Mouse (Mus musculus) liver, adult 2 months (tissue): ENCODE data around the gene Cdkl4. TPM values are rescaled to one million over a fixed set of nuclear protein-coding genes. Genes with fewer than 3 reads are reported as not detected.
A peak's percentile ranks its signal among the peaks of the same experiment; 100 is the strongest.

ENCODE experiments used
- DNase-seq: peaks from one replicate; pipeline ENCODE4 v3.0.0-alpha.2; 2011; ENCODE audit warnings: low read depth, low spot score; ENCODE audit errors: extremely low read depth
- H3K27ac ChIP-seq: fragments of 200-500 bp; replicated peaks from 2 replicates; pipeline ENCODE4 v1.5.1; 2012; ENCODE audit warnings: low read depth, mild to moderate bottlenecking, control low read depth, inconsistent platforms, low read length; ENCODE audit not compliant: insufficient read depth
- H3K27me3 ChIP-seq: fragments of 200-500 bp; 2 replicates; pipeline ENCODE4 v1.6.1; 2012; ENCODE audit warnings: mild to moderate bottlenecking, moderate library complexity, low read length, inconsistent platforms; ENCODE audit not compliant: control insufficient read depth, insufficient read depth
- H3K36me3 ChIP-seq: fragments of 200-500 bp; 2 replicates; pipeline ENCODE4 v1.6.1; 2012; ENCODE audit warnings: low read length, inconsistent platforms; ENCODE audit not compliant: control insufficient read depth, insufficient read depth
- H3K4me1 ChIP-seq: fragments of 200-500 bp; 2 replicates; pipeline ENCODE4 v1.6.1; 2011; ENCODE audit warnings: low read length; ENCODE audit not compliant: control insufficient read depth, insufficient read depth
- H3K4me3 ChIP-seq: fragments of 200-500 bp; 2 replicates; pipeline ENCODE4 v1.5.1; 2011; ENCODE audit warnings: low read depth, mild to moderate bottlenecking, control low read depth, low read length, moderate library complexity; ENCODE audit not compliant: insufficient read depth
- H3K79me2 ChIP-seq: fragments of 200-500 bp; 2 replicates; pipeline ENCODE4 v1.6.1; 2012; ENCODE audit warnings: inconsistent platforms, mild to moderate bottlenecking, low read length, moderate library complexity; ENCODE audit not compliant: control insufficient read depth, insufficient read depth
- H3K9ac ChIP-seq: fragments of 200-500 bp; 2 replicates; pipeline ENCODE4 v1.6.1; 2012; ENCODE audit warnings: low read depth, mild to moderate bottlenecking, control low read depth, inconsistent platforms, low read length
- CTCF ChIP-seq: fragments of 200-500 bp; IDR thresholded peaks from 2 replicates; pipeline ENCODE4 v1.5.1; 2011; ENCODE audit warnings: low read depth, low read length, control low read depth
- POLR2A ChIP-seq: fragments of 200-500 bp; IDR thresholded peaks from 2 replicates; pipeline ENCODE4 v1.6.1; 2011; ENCODE audit warnings: low read length, control low read depth; ENCODE audit not compliant: insufficient read depth; ENCODE audit errors: extremely low read depth
- WGBS: fragments of 180-500 bp; shearing (Covaris S2); methylation state at CpG from one replicate; pipeline ENCODE4 v1.1.7; 2018; 5-methylcytosine and 5-hydroxymethylcytosine counted together
- polyA plus RNA-seq: library from polyadenylated mRNA; depleted of rRNA; stranded (reverse); fragments of >200 nt; gene quantifications from 2 replicates; pipeline ENCODE4 v1.2.3, GENCODE M21; 2012
- total RNA-seq: library from RNA; depleted of rRNA; stranded (reverse); fragments of >200 nt; gene quantifications from 2 replicates; pipeline ENCODE4 v1.2.3, GENCODE M21; 2014

Cdkl4 gene
- total and polyA plus RNA-seq, 2 experiments = 0.09 to 0.13 TPM

DNA sequence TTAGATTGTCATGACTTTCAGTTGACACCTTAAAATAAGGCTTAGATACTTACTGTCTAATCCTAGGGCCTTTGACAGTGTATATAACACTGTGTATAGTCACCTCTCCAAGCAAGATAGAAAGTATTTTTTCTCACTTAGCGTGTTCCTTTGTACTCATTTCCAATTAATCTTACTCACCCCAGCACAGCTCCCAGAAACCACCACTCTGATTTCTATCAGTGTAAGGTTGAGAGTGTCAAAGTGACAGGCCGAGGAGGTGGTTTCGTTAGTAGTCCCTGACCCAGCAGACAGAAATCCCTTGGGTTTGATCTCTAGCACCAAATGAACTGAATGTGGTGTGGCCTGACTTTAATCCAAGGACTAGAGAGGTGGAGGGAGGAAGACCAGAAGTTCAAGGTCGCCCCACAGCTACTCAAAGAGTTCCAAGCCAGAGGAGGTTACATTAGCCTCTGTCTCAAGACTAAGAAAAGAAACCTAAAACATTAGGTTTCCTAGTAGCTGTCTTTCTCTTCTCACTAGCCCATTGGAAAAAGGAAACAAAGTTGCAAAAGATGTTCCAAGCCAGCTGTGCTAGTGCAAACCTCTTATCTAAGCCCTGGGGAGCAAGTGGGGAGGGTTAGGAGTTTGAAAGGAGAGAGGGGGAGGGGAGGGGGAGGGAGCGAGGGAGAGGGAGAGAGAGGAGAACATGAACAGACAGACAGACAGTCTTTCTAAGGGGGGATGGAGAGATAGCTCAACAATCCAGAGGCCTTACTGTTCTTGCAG, 76.4 kb downstream of the Cdkl4 start:
- DNase-seq = peak; percentile 23
- no peak for TF ChIP-seq CTCF
- no peak for TF ChIP-seq POLR2A
- Histone ChIP-seq H3K4me3 (no peak overlapping the region), H3K27ac (no peak overlapping the region), H3K4me1 (no peaks in the 10 kb centered on the region), H3K9ac (no peak overlapping the region), H3K79me2 (no peaks in the 10 kb centered on the region), H3K27me3 (no peaks in the 10 kb centered on the region), H3K36me3 (peaks cover 7% of the 10 kb centered on the region; the same call in 1 of the 2 replicates)
- 89% methylated on average over 5 of the region's 5 CpGs for WGBS

DNA sequence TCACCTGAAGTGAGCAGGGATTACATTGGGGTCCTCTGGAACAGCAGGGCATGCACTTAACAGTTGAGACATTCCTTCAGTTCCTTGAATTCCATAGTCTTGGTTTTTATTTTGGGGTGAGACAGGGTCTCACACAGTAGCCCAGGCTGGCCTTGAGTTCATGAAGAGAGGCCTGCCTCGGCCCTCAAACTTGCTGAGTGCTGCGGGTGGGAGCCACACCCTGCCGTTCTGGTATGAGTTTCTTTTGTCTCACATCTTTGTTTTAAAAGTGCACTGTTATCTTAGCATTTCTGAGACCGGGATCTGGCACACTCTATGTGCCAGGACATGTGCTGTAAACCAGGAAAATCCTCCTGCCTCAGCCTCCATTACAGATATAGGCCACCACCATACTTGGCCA, 77.6 kb downstream of the Cdkl4 start:
- no peak overlapping the region for H3K4me3 ChIP-seq
- no peak for TF ChIP-seq POLR2A
- no peak for TF ChIP-seq CTCF
- no peak overlapping the region for H3K27ac ChIP-seq
- H3K27me3 ChIP-seq = no peaks in the 10 kb centered on the region
- WGBS = 85% methylated on average over 4 of the region's 4 CpGs
- DNase-seq = no peak
- no peaks in the 10 kb centered on the region for H3K79me2 ChIP-seq
- H3K9ac ChIP-seq = no peak overlapping the region
- H3K36me3 ChIP-seq = 0 out of 2 replicates have a peak, but pooled peaks cover 2% of the 10 kb centered on the region
- H3K4me1 ChIP-seq = no peaks in the 10 kb centered on the region

DNA sequence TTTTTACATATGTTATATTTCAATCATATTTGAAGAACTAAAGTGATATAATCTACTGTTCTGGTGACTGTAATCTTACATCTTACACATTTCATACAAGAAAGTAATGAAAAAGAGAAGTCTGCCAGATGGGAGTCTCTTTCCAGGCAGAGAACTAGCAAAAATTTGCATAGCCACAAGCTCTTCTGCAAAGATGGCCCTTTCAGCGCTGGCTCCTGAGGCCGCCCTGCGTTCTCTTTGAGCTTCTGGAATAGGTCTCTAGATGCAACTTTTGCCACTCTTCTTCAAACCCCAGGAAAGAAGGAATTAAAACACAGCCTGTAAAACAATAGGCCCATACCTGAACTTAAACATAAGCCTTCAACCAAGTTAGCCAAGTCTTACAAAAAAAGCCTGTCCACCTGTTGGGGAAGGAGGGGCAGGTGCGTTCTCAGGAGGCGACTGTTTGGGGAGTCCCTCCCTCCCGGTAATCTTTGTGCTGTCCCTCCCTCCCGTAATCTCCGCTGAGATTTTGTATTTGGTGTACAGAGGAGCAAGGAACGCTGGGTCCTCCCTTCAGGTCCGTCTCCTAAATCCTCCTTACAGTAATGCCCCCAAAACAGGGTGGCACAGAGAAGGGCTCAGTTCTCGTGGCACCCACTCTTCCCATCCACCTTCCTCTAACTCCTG, 78.9 kb downstream of the Cdkl4 start:
- Histone ChIP-seq H3K27ac (no peak overlapping the region), H3K79me2 (no peaks in the 10 kb centered on the region), H3K4me3 (no peak overlapping the region), H3K27me3 (no peaks in the 10 kb centered on the region), H3K9ac (no peak overlapping the region), H3K36me3 (no peaks in the 10 kb centered on the region), H3K4me1 (no peaks in the 10 kb centered on the region)
- no peak for DNase-seq
- TF ChIP-seq CTCF (no peak), POLR2A (no peak)
- 86% methylated on average over 11 of the region's 11 CpGs for WGBS

DNA sequence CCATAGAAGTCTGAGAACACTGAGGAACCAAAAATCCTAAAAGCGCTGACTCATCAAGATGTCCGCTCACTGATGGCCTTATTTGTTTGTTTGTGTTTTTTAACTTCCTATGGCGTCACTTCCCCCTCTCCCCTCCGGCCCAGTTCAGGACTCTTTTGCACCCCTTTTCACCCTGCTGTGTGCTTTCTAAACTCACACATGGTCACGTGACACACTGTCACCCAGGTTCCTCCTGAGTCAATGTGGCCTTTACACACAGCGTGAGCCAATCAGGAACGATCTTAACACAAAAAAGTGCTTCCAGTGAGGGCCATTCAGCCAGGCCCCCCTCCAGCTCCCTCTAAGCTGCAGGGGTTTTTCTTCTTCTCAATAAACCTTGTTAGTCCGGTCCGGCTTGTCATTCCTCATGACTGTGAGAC, 80.4 kb downstream of the Cdkl4 start:
- no peaks in the 10 kb centered on the region for H3K79me2 ChIP-seq
- no peak overlapping the region for H3K4me3 ChIP-seq
- no peak for DNase-seq
- no peaks in the 10 kb centered on the region for H3K27me3 ChIP-seq
- H3K27ac ChIP-seq = no peak overlapping the region
- no peak for TF ChIP-seq CTCF
- TF ChIP-seq POLR2A = no peak
- WGBS = 91% methylated on average over 9 of the region's 9 CpGs
- no peaks in the 10 kb centered on the region for H3K36me3 ChIP-seq
- peaks cover 2% of the 10 kb centered on the region; the same call in 1 of the 2 replicates for H3K4me1 ChIP-seq
- H3K9ac ChIP-seq = no peak overlapping the region

DNA sequence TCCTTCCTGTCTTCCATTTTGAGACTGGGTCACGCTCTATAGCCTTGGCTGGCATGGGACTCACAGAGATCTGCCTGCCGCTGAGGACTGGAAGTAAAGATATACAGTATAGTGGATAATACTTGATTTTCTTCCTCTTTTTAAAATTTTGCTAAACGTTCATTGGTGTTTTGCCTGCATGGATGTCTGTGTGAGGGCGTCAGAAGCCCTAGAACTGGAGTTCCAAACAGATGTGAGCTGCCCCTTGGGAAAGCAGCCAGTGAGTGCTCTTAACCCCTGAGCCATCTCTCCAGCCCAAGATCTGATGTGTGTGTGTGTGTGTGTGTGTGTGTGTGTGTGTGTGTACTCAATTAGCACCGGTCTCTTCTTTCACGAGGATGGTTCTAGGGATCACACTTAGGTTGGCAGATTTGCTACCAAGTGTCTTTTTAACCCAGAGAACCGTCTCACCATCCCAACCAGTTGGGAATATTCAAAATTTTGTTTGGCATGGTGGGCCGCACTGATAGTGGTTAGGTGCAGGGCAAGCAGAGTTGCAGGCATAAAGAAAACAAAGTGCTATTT, 80.9 kb downstream of the Cdkl4 start:
- H3K4me3 ChIP-seq = no peak overlapping the region
- no peaks in the 10 kb centered on the region for H3K79me2 ChIP-seq
- H3K27me3 ChIP-seq = no peaks in the 10 kb centered on the region
- no peak overlapping the region for H3K27ac ChIP-seq
- no peak for DNase-seq
- H3K9ac ChIP-seq = no peak overlapping the region
- no peak for TF ChIP-seq POLR2A
- TF ChIP-seq CTCF = no peak
- H3K4me1 ChIP-seq = peaks cover 3% of the 10 kb centered on the region; the same call in 1 of the 2 replicates
- 90% methylated on average over 8 of the region's 8 CpGs for WGBS
- no peaks in the 10 kb centered on the region for H3K36me3 ChIP-seq

DNA sequence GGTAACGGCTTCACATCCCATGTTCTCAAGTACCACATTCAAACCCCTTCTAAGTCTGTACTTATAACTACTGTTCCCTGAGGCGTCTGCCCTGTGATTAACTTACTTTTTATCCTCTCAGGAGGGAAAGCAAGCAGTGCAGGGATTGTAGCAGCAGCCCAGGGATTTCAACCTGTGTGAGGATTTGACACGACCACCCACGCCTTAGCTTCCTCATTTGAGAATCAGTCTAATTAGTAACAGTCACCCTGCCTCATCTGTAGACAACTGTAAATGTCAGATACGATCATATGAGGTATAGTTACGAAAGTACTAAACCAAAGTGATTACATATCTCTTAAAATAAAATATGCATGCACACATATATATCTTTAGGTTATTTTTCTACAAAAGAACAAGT, 81.4 kb downstream of the Cdkl4 start:
- no peak for TF ChIP-seq CTCF
- TF ChIP-seq POLR2A = no peak
- Histone ChIP-seq H3K27me3 (no peaks in the 10 kb centered on the region), H3K9ac (no peak overlapping the region), H3K79me2 (no peaks in the 10 kb centered on the region), H3K4me3 (no peak overlapping the region), H3K4me1 (peaks cover 7% of the 10 kb centered on the region; the same call in 1 of the 2 replicates), H3K36me3 (no peaks in the 10 kb centered on the region), H3K27ac (no peak overlapping the region)
- DNase-seq = no peak
- WGBS = 93% methylated on average over 6 of the region's 6 CpGs
